Mouse (Mus musculus): Measurements from ENCODE around the gene Ptpn13.

GRCm38 (mm10) chr5:103395683-103396082, 29.3 kb upstream of the Ptpn13 start:
- TF ChIP-seq POLR2A (IDR thresholded peaks at IDR 0.05; ENCODE audit: borderline replicate concordance, extremely low read depth, insufficient read depth, insufficient read length, poor library complexity, severe bottlenecking) (no peak), CTCF (IDR thresholded peaks at IDR 0.05; ENCODE audit: borderline replicate concordance, extremely low read depth, insufficient read depth, insufficient read length) (no peak)

Measured in brain, embryonic 14.5 days (tissue).